Mouse (Mus musculus): ENCODE data around the gene Lnpk.

GRCm38 (mm10) chr2:74611406-74611805 is 32.2 kb upstream of the Lnpk start:
- TF ChIP-seq GATA1 (IDR thresholded peaks at IDR 0.05; ENCODE audit: low read length) (no peak), TAL1 (IDR thresholded peaks at IDR 0.05; ENCODE audit: low read length) (no peak)

All from erythroblast, embryonic 14.5 days (primary cell).